Mouse (Mus musculus) spleen, adult 2 months (tissue): ENCODE measurements around the gene Sec62.

ENCODE experiments used
- CTCF ChIP-seq: fragments of 200-500 bp; IDR thresholded peaks from 2 replicates; pipeline ENCODE4 v1.5.1; 2011; ENCODE audit warnings: mild to moderate bottlenecking, inconsistent platforms; ENCODE audit not compliant: insufficient read depth, insufficient read length, insufficient replicate concordance; ENCODE audit errors: extremely low read depth
- POLR2A ChIP-seq: fragments of 200-500 bp; IDR thresholded peaks from 2 replicates; pipeline ENCODE4 v1.6.1; 2011; ENCODE audit warnings: low read depth, low read length, inconsistent platforms

DNA sequence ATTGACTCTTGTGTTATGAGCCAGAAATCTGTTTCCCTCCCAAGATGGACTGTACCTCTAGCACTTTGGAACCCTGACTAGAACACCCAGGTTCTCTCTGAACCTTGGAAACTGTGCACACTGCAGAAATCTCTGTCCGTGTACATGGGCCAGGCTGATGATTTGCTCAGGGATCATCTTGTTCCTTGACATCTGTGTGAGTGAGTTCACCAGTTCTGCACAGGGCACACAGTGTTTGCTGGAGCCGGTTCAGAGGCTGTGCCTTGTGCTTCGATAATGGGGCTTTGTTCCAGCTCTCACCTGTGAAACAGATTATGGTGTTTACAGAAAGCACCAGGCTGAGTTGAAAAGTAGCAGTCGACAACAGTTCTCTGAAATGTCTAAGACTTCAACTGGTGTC lies 20.0 kb upstream of the Sec62 start:
- TF ChIP-seq CTCF (no peak), POLR2A (no peak)
